Mouse (Mus musculus): Measurements from ENCODE around the gene Vcpkmt. TPM values are rescaled to one million over a fixed set of nuclear protein-coding genes. Genes with fewer than 3 reads are reported as not detected.
A peak's percentile ranks its signal among the peaks of the same experiment; 100 is the strongest.
"Not testable (repeated sequence)": the region's sequence is repeated elsewhere in the genome, so short reads cannot be mapped to it uniquely, and the experiment has no call there.

Vcpkmt gene
- polyA plus RNA-seq, 1 experiment from 2014 or later, result 17.5 TPM

DNA sequence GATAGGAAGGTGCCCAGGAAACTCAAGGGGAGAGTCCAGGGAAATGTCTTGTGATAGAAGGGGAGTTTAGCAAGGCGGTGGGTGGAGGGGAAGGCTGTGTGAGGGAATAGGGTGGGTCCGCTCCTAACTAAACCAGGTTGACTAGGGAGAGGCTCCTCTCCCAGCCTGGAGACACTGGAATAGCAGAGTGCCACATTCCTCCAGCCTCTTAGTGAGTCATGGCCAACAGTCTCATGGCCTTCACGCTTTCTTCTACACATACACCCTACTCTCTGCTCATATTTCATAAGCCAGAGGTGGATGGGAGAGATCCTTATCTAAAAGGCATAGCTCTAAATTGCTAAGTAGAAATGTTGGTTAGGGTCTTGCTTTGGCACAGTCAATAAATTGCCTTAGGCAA, 12.9 kb downstream of the Vcpkmt start:
- Histone ChIP-seq H3K4me2 (no peak overlapping the region), H3K4me1 (replicated peaks) (peaks cover 16% of the 10 kb centered on the region), H3K9me3 (replicated peaks) (no peaks in the 10 kb centered on the region), H3K4me3 (replicated peaks) (no peak overlapping the region), H3K27me3 (no peaks in the 10 kb centered on the region), H3K36me3 (no peaks in the 10 kb centered on the region), H3K9ac (no peak overlapping the region), H3K27ac (no peak overlapping the region)
- 81% methylated on average over 3 of the region's 3 CpGs for WGBS (ENCODE audit: insufficient replicate concordance)
- ATAC-seq (ENCODE audit: low read depth), result no peak
- DNase-seq, result no peak

DNA sequence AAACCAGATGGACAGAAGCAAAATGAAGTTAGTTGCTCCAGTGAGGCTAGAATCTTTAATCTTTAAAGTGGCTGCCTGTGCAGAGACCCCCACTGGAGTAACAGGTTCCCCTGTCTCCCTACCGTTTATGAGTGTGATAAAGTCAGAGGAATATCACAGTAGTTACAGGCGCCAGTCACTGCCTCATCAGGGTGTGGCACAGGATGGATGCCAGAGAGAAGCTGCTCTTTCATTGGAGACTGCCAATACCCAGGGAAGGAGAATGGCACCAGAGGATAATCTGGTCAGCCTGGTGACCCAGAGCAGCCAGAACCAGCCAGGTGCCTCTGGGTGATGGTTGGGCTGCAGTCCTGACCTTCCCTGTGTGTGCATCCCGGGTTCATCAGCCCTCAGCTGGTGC, 14.6 kb downstream of the Vcpkmt start:
- Histone ChIP-seq H3K36me3 (no peaks in the 10 kb centered on the region), H3K9ac (no peak overlapping the region), H3K9me3 (replicated peaks) (no peaks in the 10 kb centered on the region), H3K4me2 (no peak overlapping the region), H3K27ac (no peak overlapping the region), H3K4me3 (replicated peaks) (no peak overlapping the region), H3K4me1 (replicated peaks) (0 out of 2 replicates have a peak, but pooled peaks cover 2% of the 10 kb centered on the region), H3K27me3 (no peaks in the 10 kb centered on the region)
- ATAC-seq (ENCODE audit: low read depth), result no peak
- 45% methylated on average over 3 of the region's 3 CpGs for WGBS (ENCODE audit: insufficient replicate concordance)
- no peak for DNase-seq

GRCm38 (mm10) chr12:69561006-69561405, 21.8 kb downstream of the Vcpkmt start:
- H3K4me3 ChIP-seq (replicated peaks); DNase-seq; H3K4me1 ChIP-seq (replicated peaks); H3K4me2 ChIP-seq; ATAC-seq (ENCODE audit: low read depth); H3K27me3 ChIP-seq; H3K36me3 ChIP-seq; H3K27ac ChIP-seq; H3K9me3 ChIP-seq (replicated peaks); H3K9ac ChIP-seq: not testable (repeated sequence)
- 58% methylated on average over 6 of the region's 6 CpGs for WGBS (ENCODE audit: insufficient replicate concordance)

GRCm38 (mm10) chr12:69556221-69556861, 26.5 kb downstream of the Vcpkmt start:
- no peaks in the 10 kb centered on the region for H3K9me3 ChIP-seq (replicated peaks)
- no peaks in the 10 kb centered on the region for H3K36me3 ChIP-seq
- H3K9ac ChIP-seq, result no peak overlapping the region
- H3K4me3 ChIP-seq (replicated peaks), result no peak overlapping the region
- DNase-seq (no peak), ATAC-seq (ENCODE audit: low read depth) (no peak)
- H3K27me3 ChIP-seq, result no peaks in the 10 kb centered on the region
- no peak overlapping the region for H3K4me2 ChIP-seq
- WGBS (ENCODE audit: insufficient replicate concordance), result 63% methylated on average over 6 of the region's 6 CpGs
- no peaks in the 10 kb centered on the region for H3K4me1 ChIP-seq (replicated peaks)
- no peak overlapping the region for H3K27ac ChIP-seq

GRCm38 (mm10) chr12:69545456-69546178, 37.2 kb downstream of the Vcpkmt start:
- no peak overlapping the region for H3K27ac ChIP-seq
- no peaks in the 10 kb centered on the region for H3K36me3 ChIP-seq
- no peak overlapping the region for H3K9ac ChIP-seq
- H3K27me3 ChIP-seq, result no peaks in the 10 kb centered on the region
- no peaks in the 10 kb centered on the region for H3K9me3 ChIP-seq (replicated peaks)
- DNase-seq, result no peak
- H3K4me1 ChIP-seq (replicated peaks), result peaks cover 13% of the 10 kb centered on the region
- 57% methylated on average over 13 of the region's 13 CpGs for WGBS (ENCODE audit: insufficient replicate concordance)
- H3K4me3 ChIP-seq (replicated peaks), result no peak overlapping the region
- no peak overlapping the region for H3K4me2 ChIP-seq
- no peak for ATAC-seq (ENCODE audit: low read depth)

DNA sequence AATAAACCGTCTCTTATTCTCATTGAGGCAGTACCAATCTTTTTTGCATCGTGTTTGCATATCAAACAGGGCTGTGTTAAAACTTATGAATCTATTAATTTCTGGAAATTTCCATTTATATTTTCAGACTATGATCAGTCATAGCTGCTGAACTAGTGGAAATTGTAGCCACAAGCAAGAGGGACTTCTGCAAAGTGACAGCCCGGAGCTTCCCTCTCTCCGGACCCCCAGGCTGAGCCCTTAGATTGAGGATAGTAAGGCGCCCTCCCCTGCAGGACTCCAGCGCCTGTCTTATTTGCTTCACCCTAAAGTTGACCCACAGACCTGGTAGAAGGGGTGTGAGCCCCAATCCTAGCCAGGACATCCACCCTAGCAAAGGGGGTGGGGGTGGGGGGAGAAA, 37.8 kb downstream of the Vcpkmt start:
- Histone ChIP-seq H3K4me3 (replicated peaks) (no peak overlapping the region), H3K4me2 (no peak overlapping the region), H3K9ac (no peak overlapping the region), H3K27ac (no peak overlapping the region), H3K36me3 (no peaks in the 10 kb centered on the region), H3K9me3 (replicated peaks) (no peaks in the 10 kb centered on the region), H3K4me1 (replicated peaks) (peaks cover 16% of the 10 kb centered on the region), H3K27me3 (no peaks in the 10 kb centered on the region)
- DNase-seq (no peak), ATAC-seq (ENCODE audit: low read depth) (no peak)
- WGBS (ENCODE audit: insufficient replicate concordance), result 62% methylated on average over 6 of the region's 6 CpGs

DNA sequence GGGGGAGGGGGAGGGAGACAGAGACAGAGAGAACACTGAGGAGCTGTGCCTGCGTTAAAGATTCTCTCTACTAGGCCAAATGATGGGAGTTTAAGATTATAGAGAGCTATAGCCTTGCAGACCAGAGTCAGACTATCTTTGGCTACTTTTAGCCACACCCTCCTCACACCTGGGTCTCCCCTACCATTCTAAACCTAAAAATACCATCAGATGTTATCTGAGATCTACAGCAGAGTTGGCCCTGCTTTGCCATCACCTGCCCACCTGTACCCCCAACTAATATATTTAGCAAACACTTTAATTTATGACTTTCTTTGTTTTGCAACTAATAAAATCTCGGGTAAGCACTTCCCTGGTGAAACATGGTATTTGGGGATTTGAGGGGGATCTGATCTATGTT, 38.3 kb downstream of the Vcpkmt start:
- no peak for ATAC-seq (ENCODE audit: low read depth)
- H3K27me3 ChIP-seq, result no peaks in the 10 kb centered on the region
- H3K9me3 ChIP-seq (replicated peaks), result no peaks in the 10 kb centered on the region
- H3K4me1 ChIP-seq (replicated peaks), result peaks cover 18% of the 10 kb centered on the region
- no peak overlapping the region for H3K4me3 ChIP-seq (replicated peaks)
- H3K27ac ChIP-seq, result no peak overlapping the region
- H3K9ac ChIP-seq, result no peak overlapping the region
- H3K36me3 ChIP-seq, result no peaks in the 10 kb centered on the region
- no peak overlapping the region for H3K4me2 ChIP-seq
- WGBS (ENCODE audit: insufficient replicate concordance), result 43% methylated on average over 2 of the region's 2 CpGs
- no peak for DNase-seq

DNA sequence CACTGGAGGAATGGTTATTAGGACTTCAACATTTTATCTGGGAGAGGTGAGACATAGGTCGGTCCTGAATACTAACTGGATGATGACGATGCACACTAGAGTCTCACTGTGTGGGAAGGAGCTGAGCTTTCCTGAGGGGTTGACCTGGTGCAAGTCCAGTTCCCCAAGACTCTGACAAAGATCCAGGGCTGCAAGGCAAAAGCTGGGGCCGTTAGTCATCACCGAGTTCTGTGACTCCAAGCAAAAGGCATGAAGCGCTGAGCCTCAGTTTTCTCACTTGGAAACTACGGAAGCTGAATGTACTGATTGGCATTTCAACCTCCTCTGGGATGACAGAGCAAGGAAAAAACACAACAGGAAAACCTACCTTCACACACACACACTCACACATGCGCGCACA, 40.5 kb downstream of the Vcpkmt start:
- no peak overlapping the region for H3K4me2 ChIP-seq
- no peak for DNase-seq
- H3K9me3 ChIP-seq (replicated peaks), result no peaks in the 10 kb centered on the region
- WGBS (ENCODE audit: insufficient replicate concordance), result 84% methylated on average over 8 of the region's 8 CpGs
- no peaks in the 10 kb centered on the region for H3K36me3 ChIP-seq
- peaks cover 39% of the 10 kb centered on the region for H3K4me1 ChIP-seq (replicated peaks)
- H3K4me3 ChIP-seq (replicated peaks), result no peak overlapping the region
- H3K27me3 ChIP-seq, result no peaks in the 10 kb centered on the region
- H3K9ac ChIP-seq, result no peak overlapping the region
- no peak for ATAC-seq (ENCODE audit: low read depth)
- H3K27ac ChIP-seq, result no peak overlapping the region

DNA sequence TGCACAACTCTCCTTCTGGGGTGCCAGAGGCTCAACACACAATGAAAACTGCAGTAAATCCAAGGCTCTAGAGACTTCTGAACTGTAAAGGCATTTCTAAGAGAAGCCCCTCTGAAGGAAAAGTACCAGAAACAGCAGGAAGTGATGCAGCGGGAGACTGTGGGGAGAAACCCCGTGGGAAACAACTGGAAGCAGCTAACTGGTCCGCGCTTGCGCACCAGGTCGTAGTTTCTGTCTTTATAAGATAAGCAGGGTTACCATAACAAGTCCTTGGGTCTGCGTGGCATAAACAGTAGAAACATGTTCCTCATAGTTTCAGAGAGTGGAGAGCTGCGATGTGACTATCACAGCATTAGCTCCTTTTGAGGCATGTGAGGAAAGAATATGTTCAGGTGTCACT, 41.2 kb downstream of the Vcpkmt start:
- DNase-seq, result peak; percentile 38
- Histone ChIP-seq H3K4me2 (peak overlapping the region; percentile 47), H3K4me1 (replicated peaks) (peaks cover 47% of the 10 kb centered on the region), H3K9ac (0 out of 2 replicates have a peak overlapping the region, but pooled peaks have one; percentile 33), H3K27me3 (no peaks in the 10 kb centered on the region), H3K9me3 (replicated peaks) (no peaks in the 10 kb centered on the region), H3K27ac (no peak overlapping the region), H3K36me3 (no peaks in the 10 kb centered on the region), H3K4me3 (replicated peaks) (peak overlapping the region; percentile 18; the same call in 1 of the 2 replicates)
- 23% methylated on average over 8 of the region's 8 CpGs for WGBS (ENCODE audit: insufficient replicate concordance)
- peak; percentile 34; the same call in 1 of the 2 replicates for ATAC-seq (ENCODE audit: low read depth)

DNA sequence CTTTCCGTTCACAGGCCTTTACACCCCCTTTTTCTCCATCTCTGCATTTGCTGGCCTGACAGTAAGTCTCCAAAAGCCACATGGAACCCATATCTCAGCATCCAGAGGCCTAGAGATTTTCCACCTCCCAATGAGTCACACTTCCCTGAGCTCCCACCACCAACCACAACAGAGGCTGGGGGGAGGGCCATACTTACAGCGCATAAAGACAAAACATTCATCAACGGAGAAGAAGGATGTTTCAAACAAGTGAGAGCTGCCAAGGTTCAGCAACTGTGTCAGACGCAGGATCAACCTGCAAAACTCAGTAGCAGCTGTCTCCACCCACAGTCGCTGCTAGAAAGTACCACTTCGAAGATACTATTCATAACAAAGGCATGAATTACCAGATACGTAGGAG, 43.5 kb downstream of the Vcpkmt start:
- WGBS (ENCODE audit: insufficient replicate concordance), result 32% methylated on average over 7 of the region's 7 CpGs
- Histone ChIP-seq H3K27ac (no peak overlapping the region), H3K9me3 (replicated peaks) (no peaks in the 10 kb centered on the region), H3K36me3 (no peaks in the 10 kb centered on the region), H3K4me1 (replicated peaks) (peaks cover 49% of the 10 kb centered on the region), H3K9ac (no peak overlapping the region), H3K27me3 (no peaks in the 10 kb centered on the region), H3K4me2 (no peak overlapping the region), H3K4me3 (replicated peaks) (no peak overlapping the region)
- no peak for DNase-seq
- ATAC-seq (ENCODE audit: low read depth), result no peak

GRCm38 (mm10) chr12:69538362-69538950, 44.4 kb downstream of the Vcpkmt start:
- no peaks in the 10 kb centered on the region for H3K9me3 ChIP-seq (replicated peaks)
- H3K9ac ChIP-seq, result peak overlapping the region; percentile 42
- no peak for DNase-seq
- H3K27ac ChIP-seq, result peak overlapping the region; percentile 71
- no peaks in the 10 kb centered on the region for H3K27me3 ChIP-seq
- peaks cover 49% of the 10 kb centered on the region for H3K4me1 ChIP-seq (replicated peaks)
- H3K4me3 ChIP-seq (replicated peaks), result peak overlapping the region; percentile 21; the same call in 1 of the 2 replicates
- WGBS (ENCODE audit: insufficient replicate concordance), result 25% methylated on average over 4 of the region's 4 CpGs
- peak overlapping the region; percentile 59 for H3K4me2 ChIP-seq
- H3K36me3 ChIP-seq, result no peaks in the 10 kb centered on the region
- ATAC-seq (ENCODE audit: low read depth), result no peak; the same call in 1 of the 2 replicates

Data from liver, embryonic 13.5 days (tissue).